Mouse (Mus musculus): ENCODE results near the gene Gm30191. TPM values are rescaled to one million over a fixed set of nuclear protein-coding genes. Genes with fewer than 3 reads are reported as not detected.

The Gm30191 gene
- polyA plus RNA-seq, 2 experiments, result not detected

DNA sequence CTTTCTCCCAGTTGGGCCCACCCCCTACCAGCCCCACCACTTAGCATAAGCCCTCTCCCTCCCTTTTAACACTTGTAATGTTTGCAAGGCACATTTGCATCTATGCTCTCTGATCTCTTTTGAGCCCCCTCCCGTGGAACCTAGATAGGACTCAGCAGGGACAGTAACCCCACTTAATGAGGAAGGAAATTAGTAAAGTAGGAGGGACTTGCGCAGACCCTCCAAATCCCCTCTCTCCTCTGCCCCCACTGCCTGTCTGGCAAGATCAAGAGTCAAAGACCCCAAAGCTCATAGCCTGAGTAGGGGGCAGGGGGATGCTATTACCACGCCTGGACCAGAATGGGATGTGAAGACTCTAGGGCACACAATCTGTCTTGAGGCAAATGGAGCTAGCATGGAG, 8.1 kb downstream of the Gm30191 start:
- no peak overlapping the region for H3K4me2 ChIP-seq (ENCODE audit: low read depth)
- no peaks in the 10 kb centered on the region for H3K9me3 ChIP-seq (ENCODE audit: control insufficient read depth, low read length)
- H3K4me1 ChIP-seq (replicated peaks; ENCODE audit: control insufficient read depth in 2 of 2, insufficient read depth in 2 of 2, low read length in 1 of 2), result peaks cover 0 to 18% of the 10 kb centered on the region in 2 experiments; a peak in 2 of 4 replicates
- no peak overlapping the region for H3K27ac ChIP-seq
- H3K36me3 ChIP-seq (replicated peaks; ENCODE audit: control insufficient read depth, insufficient read depth, low read depth), result no peaks in the 10 kb centered on the region
- H3K4me3 ChIP-seq (ENCODE audit: insufficient read depth in 1 of 2, low read depth in 2 of 2, low read length in 2 of 2), result no peak overlapping the region
- peaks cover 63% of the 10 kb centered on the region for H3K27me3 ChIP-seq (ENCODE audit: control insufficient read depth, insufficient read depth, low read length)
- 36% methylated on average over 3 of the region's 3 CpGs for WGBS (ENCODE audit: insufficient replicate concordance)
- no peak for TF ChIP-seq CTCF (IDR thresholded peaks at IDR 0.05; ENCODE audit: low read depth)
- no peak for TF ChIP-seq EP300 (IDR thresholded peaks at IDR 0.05; ENCODE audit: low read depth)
- H3K9ac ChIP-seq (replicated peaks), result no peak overlapping the region
- DNase-seq (ENCODE audit: low read depth in 3 of 3, low spot score in 3 of 3), result no peak
- ATAC-seq (ENCODE audit: insufficient read depth), result no peak

DNA sequence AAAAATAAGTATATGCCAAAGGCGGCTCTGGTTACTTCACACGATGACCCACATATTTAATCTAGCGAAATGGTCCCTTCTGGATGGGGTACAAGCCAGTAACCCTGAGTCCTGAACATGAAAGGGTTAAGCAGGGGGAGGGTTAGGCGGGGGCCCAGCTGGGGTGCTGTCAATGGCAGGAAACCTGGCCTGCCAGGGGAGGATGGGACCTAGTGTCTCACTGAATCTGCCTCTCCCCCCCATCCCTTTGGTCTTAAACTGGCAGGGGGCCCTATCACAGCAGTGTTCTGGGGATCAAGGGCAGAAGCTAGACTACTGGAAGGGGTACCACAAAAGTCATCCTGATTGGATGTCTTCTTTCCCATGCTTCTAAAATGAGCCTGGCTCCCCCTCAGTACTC, 9.1 kb downstream of the Gm30191 start:
- ATAC-seq (ENCODE audit: insufficient read depth) (no peak), DNase-seq (ENCODE audit: low read depth in 3 of 3, low spot score in 3 of 3) (no peak)
- Histone ChIP-seq H3K36me3 (replicated peaks; ENCODE audit: control insufficient read depth, insufficient read depth, low read depth) (no peaks in the 10 kb centered on the region), H3K9ac (replicated peaks) (no peak overlapping the region), H3K4me2 (ENCODE audit: low read depth) (no peak overlapping the region), H3K4me3 (ENCODE audit: insufficient read depth in 1 of 2, low read depth in 2 of 2, low read length in 2 of 2) (no peak overlapping the region), H3K4me1 (replicated peaks; ENCODE audit: control insufficient read depth in 2 of 2, insufficient read depth in 2 of 2, low read length in 1 of 2) (peaks cover 0 to 18% of the 10 kb centered on the region in 2 experiments; a peak in 2 of 4 replicates), H3K9me3 (ENCODE audit: control insufficient read depth, low read length) (no peaks in the 10 kb centered on the region), H3K27me3 (ENCODE audit: control insufficient read depth, insufficient read depth, low read length) (peaks cover 53% of the 10 kb centered on the region), H3K27ac (no peak overlapping the region)
- TF ChIP-seq EP300 (IDR thresholded peaks at IDR 0.05; ENCODE audit: low read depth) (no peak), CTCF (IDR thresholded peaks at IDR 0.05; ENCODE audit: low read depth) (no peak)
- 34% methylated on average over 4 of the region's 4 CpGs for WGBS (ENCODE audit: insufficient replicate concordance)

DNA sequence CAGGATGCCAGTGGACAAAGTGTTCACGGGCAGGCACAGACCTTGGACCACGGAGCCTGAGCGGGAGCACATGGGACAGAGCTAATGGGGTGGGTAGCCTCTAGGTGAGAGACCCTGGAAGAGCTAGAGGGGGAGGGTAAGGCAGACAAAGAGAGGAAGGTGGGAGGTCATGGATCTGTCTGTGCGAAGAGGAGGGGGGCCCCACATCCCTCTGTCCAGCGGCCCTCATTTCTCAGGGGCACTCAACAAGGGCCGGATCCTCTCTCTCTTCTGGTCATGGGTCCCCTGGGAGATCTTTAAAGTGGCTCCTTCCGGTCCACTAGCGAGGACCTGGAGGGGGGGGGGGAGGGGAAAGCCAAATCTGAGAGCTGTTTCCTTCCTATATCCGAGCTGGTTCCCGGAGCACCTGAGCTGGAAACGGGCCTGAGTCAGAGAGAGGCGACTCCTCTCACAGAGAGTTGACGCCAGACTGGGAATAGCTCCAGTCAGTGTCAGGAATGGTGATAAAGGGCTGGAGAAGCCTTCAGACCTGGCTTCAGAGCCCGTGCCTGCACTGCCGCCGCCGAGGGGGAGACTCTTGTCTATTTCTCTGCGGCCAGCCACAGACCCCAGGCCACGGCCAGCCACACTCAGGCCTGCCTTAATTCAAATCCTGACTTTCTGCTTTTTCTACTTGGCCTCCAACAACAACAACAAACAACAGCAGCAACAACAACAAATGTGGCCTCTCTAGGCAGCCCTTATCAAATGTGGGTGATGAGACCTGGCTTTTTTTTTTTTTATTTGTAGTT, 9.9 kb downstream of the Gm30191 start:
- ATAC-seq (ENCODE audit: insufficient read depth) (no peak), DNase-seq (ENCODE audit: low read depth in 3 of 3, low spot score in 3 of 3) (no peak)
- no peaks in the 10 kb centered on the region for H3K9me3 ChIP-seq (ENCODE audit: control insufficient read depth, low read length)
- peaks cover 45% of the 10 kb centered on the region for H3K27me3 ChIP-seq (ENCODE audit: control insufficient read depth, insufficient read depth, low read length)
- no peaks in the 10 kb centered on the region for H3K36me3 ChIP-seq (replicated peaks; ENCODE audit: control insufficient read depth, insufficient read depth, low read depth)
- no peak for TF ChIP-seq EP300 (IDR thresholded peaks at IDR 0.05; ENCODE audit: low read depth)
- TF ChIP-seq CTCF (IDR thresholded peaks at IDR 0.05; ENCODE audit: low read depth), result no peak
- no peak overlapping the region for H3K27ac ChIP-seq
- WGBS (ENCODE audit: insufficient replicate concordance), result 26% methylated on average over 18 of the region's 19 CpGs
- no peak overlapping the region for H3K9ac ChIP-seq (replicated peaks)
- peaks cover 0 to 18% of the 10 kb centered on the region in 2 experiments; a peak in 2 of 4 replicates for H3K4me1 ChIP-seq (replicated peaks; ENCODE audit: control insufficient read depth in 2 of 2, insufficient read depth in 2 of 2, low read length in 1 of 2)
- no peak overlapping the region for H3K4me2 ChIP-seq (ENCODE audit: low read depth)
- no peak overlapping the region for H3K4me3 ChIP-seq (ENCODE audit: insufficient read depth in 1 of 2, low read depth in 2 of 2, low read length in 2 of 2)

DNA sequence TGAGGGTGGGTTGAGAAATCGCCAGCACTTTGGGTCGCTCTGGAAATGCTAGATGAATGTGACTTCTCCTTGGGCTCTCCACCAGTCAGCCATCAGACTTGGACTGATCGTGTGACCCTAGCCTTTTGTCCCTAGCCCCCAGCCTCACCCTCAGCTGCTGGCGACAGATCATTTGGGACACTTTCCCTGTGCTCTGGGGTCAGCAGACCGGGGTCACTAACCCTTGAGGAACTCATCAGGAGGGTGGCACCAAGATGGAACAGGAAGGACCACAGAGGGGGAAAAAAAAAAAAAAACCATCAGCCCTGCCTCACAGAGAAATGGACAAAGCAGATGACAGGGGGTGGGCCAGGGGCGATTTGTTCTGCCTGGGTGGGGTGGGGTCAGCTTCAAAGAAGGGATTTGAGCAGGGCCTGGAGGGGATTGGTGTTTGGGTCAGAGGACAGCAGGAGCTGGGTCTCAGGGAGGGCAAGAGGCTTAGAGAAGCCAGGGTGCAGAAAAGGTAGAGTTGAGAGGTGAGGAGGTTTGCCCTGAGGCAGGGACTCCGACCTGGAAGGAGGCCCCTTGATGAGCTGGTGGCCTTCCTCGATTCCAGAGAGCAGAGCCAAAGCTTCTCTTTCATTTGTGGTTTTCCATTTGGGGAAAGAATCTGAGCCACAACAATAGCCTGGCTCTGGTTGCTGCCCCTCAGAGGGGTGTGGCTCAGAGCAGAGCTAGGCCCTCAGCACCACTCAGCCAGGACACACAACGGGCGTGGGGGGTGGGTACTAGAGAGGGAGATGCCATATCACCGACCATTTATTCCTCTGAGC, 10.7 kb downstream of the Gm30191 start:
- Histone ChIP-seq H3K27ac (no peak overlapping the region), H3K4me3 (ENCODE audit: insufficient read depth in 1 of 2, low read depth in 2 of 2, low read length in 2 of 2) (no peak overlapping the region), H3K36me3 (replicated peaks; ENCODE audit: control insufficient read depth, insufficient read depth, low read depth) (no peaks in the 10 kb centered on the region), H3K4me1 (replicated peaks; ENCODE audit: control insufficient read depth in 2 of 2, insufficient read depth in 2 of 2, low read length in 1 of 2) (peaks cover 0 to 15% of the 10 kb centered on the region in 2 experiments; a peak in 2 of 4 replicates), H3K9me3 (ENCODE audit: control insufficient read depth, low read length) (no peaks in the 10 kb centered on the region), H3K4me2 (ENCODE audit: low read depth) (no peak overlapping the region), H3K27me3 (ENCODE audit: control insufficient read depth, insufficient read depth, low read length) (peaks cover 37% of the 10 kb centered on the region), H3K9ac (replicated peaks) (no peak overlapping the region)
- 32% methylated on average over 11 of the region's 11 CpGs for WGBS (ENCODE audit: insufficient replicate concordance)
- ATAC-seq (ENCODE audit: insufficient read depth) (no peak), DNase-seq (ENCODE audit: low read depth in 3 of 3, low spot score in 3 of 3) (no peak)
- TF ChIP-seq EP300 (IDR thresholded peaks at IDR 0.05; ENCODE audit: low read depth), result no peak
- no peak for TF ChIP-seq CTCF (IDR thresholded peaks at IDR 0.05; ENCODE audit: low read depth)

DNA sequence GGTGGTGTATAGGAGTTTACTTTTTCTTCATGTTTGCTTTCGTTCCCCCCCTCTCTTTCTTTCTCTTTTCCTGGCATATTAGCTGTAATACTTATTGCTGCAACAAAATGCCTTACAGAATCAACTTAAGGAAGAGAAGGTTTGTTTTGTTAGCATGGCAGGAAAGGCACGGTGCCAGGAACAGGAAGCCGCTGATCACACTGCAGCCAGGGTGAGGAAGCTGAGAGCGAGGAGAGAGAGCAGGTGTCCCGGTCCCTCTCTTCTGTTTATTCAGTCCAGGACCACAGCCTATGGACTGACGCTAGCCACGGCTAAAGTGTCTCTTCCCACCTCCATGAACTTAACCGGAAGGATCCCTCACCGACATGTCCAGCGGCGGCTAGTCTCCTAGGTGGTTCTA, 11.6 kb downstream of the Gm30191 start:
- no peak for ATAC-seq (ENCODE audit: insufficient read depth)
- no peak for TF ChIP-seq EP300 (IDR thresholded peaks at IDR 0.05; ENCODE audit: low read depth)
- no peak for TF ChIP-seq CTCF (IDR thresholded peaks at IDR 0.05; ENCODE audit: low read depth)

More for the DNA sequence above, 11.6 kb downstream of the Gm30191 start:
- peaks cover 28% of the 10 kb centered on the region for H3K27me3 ChIP-seq (ENCODE audit: control insufficient read depth, insufficient read depth, low read length)
- peaks cover 0 to 15% of the 10 kb centered on the region in 2 experiments; a peak in 2 of 4 replicates for H3K4me1 ChIP-seq (replicated peaks; ENCODE audit: control insufficient read depth in 2 of 2, insufficient read depth in 2 of 2, low read length in 1 of 2)
- H3K4me2 ChIP-seq (ENCODE audit: low read depth), result no peak overlapping the region
- H3K9me3 ChIP-seq (ENCODE audit: control insufficient read depth, low read length), result no peaks in the 10 kb centered on the region
- H3K9ac ChIP-seq (replicated peaks), result no peak overlapping the region
- no peaks in the 10 kb centered on the region for H3K36me3 ChIP-seq (replicated peaks; ENCODE audit: control insufficient read depth, insufficient read depth, low read depth)
- no peak overlapping the region for H3K4me3 ChIP-seq (ENCODE audit: insufficient read depth in 1 of 2, low read depth in 2 of 2, low read length in 2 of 2)
- WGBS (ENCODE audit: insufficient replicate concordance), result 34% methylated on average over 11 of the region's 11 CpGs
- no peak overlapping the region for H3K27ac ChIP-seq
- no peak for DNase-seq (ENCODE audit: low read depth in 3 of 3, low spot score in 3 of 3)

Measured in liver, embryonic 14.5 days (tissue).